ENCODE assay signal across 28 mouse cellular contexts in genomic region chr10:81187161-81187560, GRCm38 (mm10). TPM values are rescaled to one million over a fixed set of nuclear protein-coding genes. Genes with fewer than 3 reads are reported as not detected.
"Had no signal": no experiment of that assay in that cellular context is flagged by ENCODE, and none has a peak within 500 bp of the region (broad histone marks: within the 10 kb centered on the region; RNA-seq: fewer than 3 reads in every experiment).

No protein-coding gene starts in this region.

- H3K4me2 ChIP-seq: limb, embryonic 13.5 days; liver, embryonic 13.5 days; lung, embryonic 14.5 days; midbrain, embryonic 13.5 days; neural tube, embryonic 12.5 days; neural tube, embryonic 15.5 days had no signal

- H3K27me3 ChIP-seq: limb, embryonic 13.5 days; liver, embryonic 13.5 days; midbrain, embryonic 13.5 days; neural tube, embryonic 12.5 days; neural tube, embryonic 15.5 days had no signal

- DNase-seq: kidney, postnatal 14 days; kidney, postnatal 4 days; left cerebral cortex, postnatal 4 days; liver; liver, embryonic 13.5 days; lung, embryonic 14.5 days; right cerebral cortex, adult 18-20 months; right cerebral cortex, postnatal 14 days; right cerebral cortex, postnatal 4 days; thymus, adult 2 months; thymus, postnatal 14 days; thymus, postnatal 4 days had no signal

- H3K4me3 ChIP-seq: limb, embryonic 13.5 days; liver, embryonic 13.5 days; midbrain, embryonic 13.5 days; neural tube, embryonic 12.5 days; neural tube, embryonic 15.5 days had no signal

- H3K9me3 ChIP-seq: limb, embryonic 13.5 days; liver, embryonic 13.5 days; midbrain, embryonic 13.5 days; neural tube, embryonic 12.5 days; neural tube, embryonic 15.5 days had no signal

- H3K9ac ChIP-seq: limb, embryonic 13.5 days; liver, embryonic 13.5 days; lung, embryonic 14.5 days; midbrain, embryonic 13.5 days; neural tube, embryonic 12.5 days; neural tube, embryonic 15.5 days had no signal

- ATAC-seq: lung, postnatal 0 days; midbrain, embryonic 13.5 days; midbrain, embryonic 16.5 days had no signal

- H3K27ac ChIP-seq: limb, embryonic 13.5 days; liver, embryonic 13.5 days; macrophage; midbrain, embryonic 13.5 days; neural tube, embryonic 12.5 days; neural tube, embryonic 15.5 days; stomach, postnatal 0 days had no signal

RNA-seq across cellular contexts. Expression of gene 4930442H23Rik, which starts 3.5 kb away (rescaled TPM):
- total RNA-seq: layer of hippocampus, adult 18-20 months; layer of hippocampus, postnatal 14 days; left cerebral cortex, adult 8-10 months; left cerebral cortex, postnatal 14 days; left cerebral cortex, postnatal 4 days; megakaryocyte, adult 5-6 weeks had no signal
- polyA plus RNA-seq: kidney, embryonic 16.5 days; limb, embryonic 13.5 days; liver, embryonic 13.5 days; liver, embryonic 16.5 days; lung, embryonic 14.5 days; macrophage; midbrain, embryonic 16.5 days; neural tube, embryonic 12.5 days; neural tube, embryonic 15.5 days; stomach, embryonic 14.5 days; thymus, adult 2 months had no signal

RNA-seq across cellular contexts. Expression of gene Nmrk2, which starts 14.7 kb away (rescaled TPM):
- total RNA-seq: megakaryocyte, adult 5-6 weeks had no signal
- polyA plus RNA-seq: kidney, embryonic 16.5 days; liver, embryonic 13.5 days; lung, embryonic 14.5 days; macrophage; midbrain, embryonic 16.5 days; neural tube, embryonic 12.5 days had no signal
